Mouse (Mus musculus) E14TG2a.4 (cell line): ENCODE measurements around the gene Lrrfip2.

ENCODE experiments used
- CTCF ChIP-seq: conservative IDR thresholded peaks from 2 replicates; pipeline ENCODE4 v1.5.1; 2014; ENCODE audit warnings: low read length
- NANOG ChIP-seq: IDR thresholded peaks from 2 replicates; pipeline ENCODE4 v1.6.1; 2014; ENCODE audit warnings: borderline replicate concordance, low read length, mixed read lengths

DNA sequence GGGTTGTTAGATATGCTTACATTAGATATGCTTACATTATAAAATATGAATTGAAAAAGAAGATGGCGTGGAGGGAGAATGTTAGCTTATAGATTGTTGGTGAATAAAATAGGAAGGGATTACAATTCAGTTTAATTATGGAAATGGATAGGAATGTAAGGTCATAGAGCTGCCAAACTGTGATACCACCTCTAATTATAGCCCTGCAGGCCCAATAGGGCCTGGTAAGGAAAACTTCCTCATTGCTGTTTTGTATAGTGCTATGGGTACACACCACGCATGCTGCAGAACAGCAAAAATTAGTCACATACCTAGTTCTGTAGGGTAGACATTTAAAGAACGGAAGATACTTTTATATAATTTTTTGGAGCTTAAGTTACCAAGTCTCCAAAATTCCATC is 90.8 kb downstream of the Lrrfip2 start:
- no peak for TF ChIP-seq CTCF
- no peak for TF ChIP-seq NANOG
